Mouse (Mus musculus) neural tube, embryonic 14.5 days (tissue): Measurements from ENCODE around the gene Ccdc188. TPM values are rescaled to one million over a fixed set of nuclear protein-coding genes. Genes with fewer than 3 reads are reported as not detected.
A peak's percentile ranks its signal among the peaks of the same experiment; 100 is the strongest.

Source experiments
- ATAC-seq: fragments of 200-750 bp; cut with Nextera tagmentation; 2 replicates; pipeline ENCODE4 v1.8.0; 2017; ENCODE audit warnings: low read depth, mild to moderate bottlenecking, moderate TSS enrichment, moderate library complexity
- H3K27ac ChIP-seq: fragments of 300-500 bp; sonication (generic); 2 replicates; pipeline ENCODE4 v1.5.1; 2014; ENCODE audit warnings: low read depth, mild to moderate bottlenecking, control low read depth, low read length, moderate library complexity, mixed read lengths
- H3K27me3 ChIP-seq: fragments of 300-500 bp; sonication (generic); 2 replicates; pipeline ENCODE4 v1.6.1; 2014; ENCODE audit warnings: low read length; ENCODE audit not compliant: control insufficient read depth, insufficient read depth
- H3K36me3 ChIP-seq: fragments of 300-500 bp; sonication (generic); 2 replicates; pipeline ENCODE4 v1.6.1; 2014; ENCODE audit warnings: low read length, mixed read lengths; ENCODE audit not compliant: control insufficient read depth, insufficient read depth
- H3K4me1 ChIP-seq: fragments of 300-500 bp; sonication (generic); 2 replicates; pipeline ENCODE4 v1.6.1; 2014; ENCODE audit warnings: low read length; ENCODE audit not compliant: control insufficient read depth, insufficient read depth
- H3K4me2 ChIP-seq: fragments of 300-500 bp; sonication (generic); 2 replicates; pipeline ENCODE4 v1.6.1; 2014; ENCODE audit warnings: mild to moderate bottlenecking, low read depth, low read length, control low read depth
- H3K4me3 ChIP-seq: fragments of 300-500 bp; sonication (generic); 2 replicates; pipeline ENCODE4 v1.5.1; 2014; ENCODE audit warnings: low read depth, low read length, control low read depth, mixed read lengths
- H3K9ac ChIP-seq: fragments of 300-500 bp; sonication (generic); replicated peaks from 2 replicates; pipeline ENCODE4 v1.6.1; 2014; ENCODE audit warnings: low read depth, mild to moderate bottlenecking, control low read depth, low read length, mixed read lengths
- H3K9me3 ChIP-seq: fragments of 300-500 bp; sonication (generic); 2 replicates; pipeline ENCODE4 v1.6.1; 2016; ENCODE audit warnings: low read length; ENCODE audit not compliant: control insufficient read depth
- WGBS: fragments of 180-500 bp; shearing (Covaris S2); extraction: QIAGEN DNeasy Blood & Tissue Kit; methylation state at CpG from one replicate; pipeline ENCODE4 v1.1.7; 2014; 5-methylcytosine and 5-hydroxymethylcytosine counted together
- polyA plus RNA-seq: library from polyadenylated mRNA; unstranded; fragments of >200 nt; fragmentation: Nextera tagmentation; extraction: Ambion mirVana; gene quantifications from 2 replicates; pipeline ENCODE4 v1.2.1, GENCODE M21; 2014

Ccdc188 gene
- polyA plus RNA-seq, 1 experiment from 2014 or later, result not detected

DNA sequence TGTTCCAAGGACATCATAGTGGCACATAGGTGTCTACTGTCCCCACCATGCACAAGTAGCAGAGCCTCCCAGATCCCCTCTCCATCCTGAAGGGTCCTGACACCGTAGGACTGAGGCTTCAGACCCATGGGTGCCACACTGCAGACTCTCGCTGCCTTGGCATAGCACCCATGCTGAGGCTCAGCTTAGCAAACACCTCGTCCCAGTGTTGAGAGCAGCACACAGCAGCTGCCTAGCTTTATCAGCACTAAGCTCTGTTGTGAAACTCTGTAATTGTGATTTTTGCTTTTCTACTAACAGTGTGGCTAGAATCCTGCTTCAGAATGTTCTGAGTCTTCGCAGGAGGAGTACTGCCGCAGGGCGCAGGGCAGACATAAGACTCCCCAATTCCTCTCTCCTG is 19.8 kb upstream of the Ccdc188 start:
- H3K9me3 ChIP-seq, result no peaks in the 10 kb centered on the region
- H3K9ac ChIP-seq, result no peak overlapping the region
- peaks cover 61% of the 10 kb centered on the region for H3K4me1 ChIP-seq
- no peak for ATAC-seq
- no peaks in the 10 kb centered on the region for H3K27me3 ChIP-seq
- H3K4me2 ChIP-seq, result no peak overlapping the region
- peak overlapping the region; percentile 13; the same call in 1 of the 2 replicates for H3K27ac ChIP-seq
- no peak overlapping the region for H3K4me3 ChIP-seq
- no peaks in the 10 kb centered on the region for H3K36me3 ChIP-seq
- 79% methylated on average over 6 of the region's 6 CpGs for WGBS

DNA sequence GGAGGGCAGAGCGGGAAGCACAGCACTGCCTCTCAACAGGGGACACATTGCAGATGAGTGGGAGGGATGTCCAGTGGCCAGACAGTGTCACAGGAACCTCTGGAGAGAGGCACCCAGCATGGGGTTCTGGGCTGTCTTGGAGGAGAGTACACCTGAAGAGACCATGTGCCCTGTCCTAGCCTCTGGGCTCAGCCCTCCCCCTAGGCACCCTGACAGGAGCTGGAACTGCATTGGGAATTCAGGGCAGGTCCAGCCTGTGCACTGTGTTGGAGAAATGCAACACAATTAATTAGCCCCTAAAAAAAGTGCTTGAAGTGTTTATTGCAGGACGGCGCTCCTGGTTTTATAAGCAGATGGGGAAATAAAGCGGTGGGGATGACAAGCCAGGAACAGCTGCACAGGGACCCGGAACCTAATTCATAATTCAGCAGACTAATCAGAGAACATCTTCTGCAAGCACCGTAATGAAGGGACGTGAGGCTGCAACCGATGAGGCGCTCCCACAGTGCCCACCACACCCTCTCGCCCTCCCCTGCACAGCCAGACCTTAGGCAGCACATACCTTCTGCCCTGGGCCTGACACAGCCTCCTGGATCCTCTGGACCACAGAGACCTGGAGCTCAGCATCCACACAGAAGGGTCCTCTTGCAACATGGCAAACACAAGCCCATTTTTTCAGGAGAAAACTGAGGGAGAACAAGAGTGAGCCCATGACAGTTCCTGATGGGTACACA is 19.1 kb upstream of the Ccdc188 start:
- peak; percentile 47 for ATAC-seq
- Histone ChIP-seq H3K4me3 (no peak overlapping the region), H3K36me3 (no peaks in the 10 kb centered on the region), H3K27me3 (no peaks in the 10 kb centered on the region), H3K4me2 (no peak overlapping the region), H3K4me1 (peaks cover 61% of the 10 kb centered on the region), H3K27ac (peak overlapping the region; percentile 71), H3K9ac (no peak overlapping the region), H3K9me3 (no peaks in the 10 kb centered on the region)
- WGBS, result 20% methylated on average over 10 of the region's 10 CpGs

DNA sequence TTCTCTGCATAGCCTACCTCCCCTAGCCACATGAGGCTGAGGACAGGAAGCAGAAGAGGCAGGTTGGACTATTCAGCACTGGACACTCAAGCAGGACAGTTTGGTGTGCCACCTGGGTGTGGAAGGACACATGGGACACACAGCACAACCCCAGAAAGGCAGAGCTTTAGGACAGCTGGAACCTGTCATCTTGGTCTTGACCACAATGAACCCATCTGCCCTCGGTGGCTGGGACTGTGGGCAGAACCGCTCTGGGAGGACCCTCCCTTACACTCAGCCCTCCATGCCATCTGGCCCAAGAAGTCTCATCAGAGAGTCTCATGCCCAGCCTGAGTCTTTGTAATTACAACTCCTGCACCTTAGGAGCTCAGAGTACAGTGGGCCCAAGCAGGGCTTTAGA is 17.6 kb upstream of the Ccdc188 start:
- Histone ChIP-seq H3K27me3 (no peaks in the 10 kb centered on the region), H3K4me1 (peaks cover 49% of the 10 kb centered on the region), H3K4me3 (no peak overlapping the region), H3K9me3 (no peaks in the 10 kb centered on the region), H3K4me2 (no peak overlapping the region), H3K27ac (peak overlapping the region; percentile 71; the same call in 1 of the 2 replicates), H3K9ac (no peak overlapping the region), H3K36me3 (no peaks in the 10 kb centered on the region)
- ATAC-seq, result no peak
- 77% methylated on average over 2 of the region's 2 CpGs for WGBS

DNA sequence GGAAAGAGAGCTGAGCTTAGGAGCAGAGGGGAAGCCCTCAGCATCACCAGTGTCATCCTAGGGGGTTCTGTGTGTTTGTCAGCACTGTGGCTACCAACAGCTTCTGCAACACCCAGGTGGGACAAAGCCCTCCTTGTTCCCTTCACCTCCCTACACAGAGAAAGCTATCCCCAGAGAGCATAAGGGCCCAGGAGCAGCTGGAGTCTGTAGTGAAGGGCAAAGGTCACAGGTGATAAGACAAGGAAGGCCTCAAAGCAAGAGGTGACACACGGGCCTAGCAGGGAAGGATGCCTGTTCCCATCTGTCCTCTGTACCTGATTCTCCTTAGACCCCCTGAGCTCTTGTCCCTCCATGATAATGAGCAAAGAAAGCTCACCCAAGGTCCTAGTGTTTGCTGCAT is 16.1 kb upstream of the Ccdc188 start:
- H3K4me1 ChIP-seq, result peaks cover 42% of the 10 kb centered on the region
- no peak overlapping the region for H3K4me2 ChIP-seq
- no peak overlapping the region for H3K4me3 ChIP-seq
- H3K9ac ChIP-seq, result no peak overlapping the region
- WGBS, result 63% methylated on average over 1 of the region's 1 CpGs
- H3K27ac ChIP-seq, result no peak overlapping the region
- ATAC-seq, result no peak
- H3K9me3 ChIP-seq, result no peaks in the 10 kb centered on the region
- H3K27me3 ChIP-seq, result no peaks in the 10 kb centered on the region
- H3K36me3 ChIP-seq, result no peaks in the 10 kb centered on the region

DNA sequence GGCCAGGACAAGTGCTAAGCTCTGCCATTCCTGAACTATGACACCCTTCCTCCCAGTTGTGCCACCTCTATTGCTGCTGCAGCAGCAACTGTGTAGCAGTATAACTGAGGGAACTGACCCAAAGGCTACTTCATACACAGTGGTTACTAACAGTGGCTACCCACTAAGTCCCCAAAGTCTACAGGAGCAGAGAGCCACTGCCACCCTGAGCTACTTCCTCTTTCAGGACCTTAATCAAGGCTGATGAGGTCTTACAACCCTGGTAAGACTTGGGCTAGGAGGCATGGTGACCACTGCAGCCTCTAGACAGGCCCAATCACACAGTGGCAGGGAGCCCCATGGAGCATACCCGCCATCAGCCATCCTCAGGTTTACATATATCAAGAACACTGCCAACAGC is 15.6 kb upstream of the Ccdc188 start:
- Histone ChIP-seq H3K4me3 (no peak overlapping the region), H3K4me1 (peaks cover 38% of the 10 kb centered on the region), H3K36me3 (no peaks in the 10 kb centered on the region), H3K27ac (no peak overlapping the region), H3K27me3 (no peaks in the 10 kb centered on the region), H3K9me3 (no peaks in the 10 kb centered on the region), H3K4me2 (no peak overlapping the region), H3K9ac (no peak overlapping the region)
- WGBS, result 92% methylated on average over 1 of the region's 1 CpGs
- ATAC-seq, result no peak

DNA sequence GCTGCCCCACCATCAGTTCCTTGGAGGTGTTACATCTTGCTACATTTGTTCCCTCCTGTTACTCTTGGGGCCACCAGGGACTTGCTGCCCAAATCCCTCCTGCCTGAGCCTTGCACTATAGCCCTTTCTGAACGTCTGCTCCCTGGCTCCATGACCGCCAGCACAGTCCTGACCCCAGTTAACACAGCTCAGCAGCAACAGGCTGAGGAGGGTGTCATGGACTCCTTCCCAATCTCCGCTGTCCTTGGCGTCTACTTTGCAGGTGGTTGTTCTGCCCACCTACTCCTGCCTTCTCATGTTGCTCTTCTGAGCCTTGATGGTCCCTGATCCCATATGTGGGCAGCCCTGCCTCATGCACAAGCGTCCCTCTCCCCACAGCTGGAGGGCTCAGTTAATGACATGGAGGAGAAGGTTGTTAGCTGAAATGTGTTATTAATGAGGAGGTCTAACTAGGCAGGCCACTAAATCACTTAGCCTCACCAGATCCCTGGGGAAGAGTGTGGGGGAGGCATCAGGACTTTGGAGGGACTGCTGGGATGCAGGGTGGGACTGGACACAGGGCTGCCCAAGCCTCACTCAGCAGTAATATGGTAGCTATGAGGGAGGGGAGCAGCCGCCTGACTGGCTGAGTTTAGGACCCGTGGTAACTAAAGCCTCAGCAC is 14.1 kb upstream of the Ccdc188 start:
- no peak for ATAC-seq
- 43% methylated on average over 7 of the region's 7 CpGs for WGBS
- Histone ChIP-seq H3K27me3 (no peaks in the 10 kb centered on the region), H3K9ac (no peak overlapping the region), H3K36me3 (no peaks in the 10 kb centered on the region), H3K27ac (no peak overlapping the region), H3K9me3 (no peaks in the 10 kb centered on the region), H3K4me3 (no peak overlapping the region), H3K4me1 (peaks cover 25% of the 10 kb centered on the region), H3K4me2 (no peak overlapping the region)

DNA sequence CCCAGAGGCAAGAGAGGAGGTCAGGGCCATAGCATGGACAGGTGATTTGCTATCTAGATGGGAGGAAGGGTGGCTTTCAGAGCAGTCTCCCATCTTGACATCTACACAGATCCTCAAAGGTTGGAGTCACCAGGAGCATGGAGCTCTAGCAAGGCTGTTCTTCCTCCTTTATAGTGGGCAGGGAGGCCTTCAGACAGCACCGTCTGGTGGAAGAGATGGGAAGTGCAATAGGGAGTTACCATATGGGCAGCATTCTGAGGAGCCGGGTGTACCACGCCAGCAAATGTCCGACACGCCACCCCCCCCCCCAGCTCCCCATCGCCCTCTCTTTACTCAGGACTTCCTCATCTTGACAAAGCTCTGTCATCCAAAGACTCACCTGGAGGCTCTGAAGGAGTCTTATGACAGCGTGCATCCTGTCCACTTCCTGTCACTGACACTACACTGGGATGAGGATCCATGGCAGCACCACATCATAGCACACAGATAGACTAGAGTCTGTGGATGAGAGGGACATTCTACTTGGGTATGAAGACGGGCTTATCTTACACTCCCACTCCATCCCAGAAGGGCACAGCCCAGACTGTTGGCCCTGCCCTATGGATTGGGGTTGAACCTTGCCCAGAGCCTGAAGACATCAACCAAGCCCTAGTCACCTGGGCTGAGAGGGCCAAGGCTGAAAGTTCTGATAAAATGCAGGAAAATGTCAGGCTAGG is 6.8 kb upstream of the Ccdc188 start:
- no peaks in the 10 kb centered on the region for H3K36me3 ChIP-seq
- H3K27ac ChIP-seq, result no peak overlapping the region
- no peak overlapping the region for H3K9ac ChIP-seq
- no peak overlapping the region for H3K4me3 ChIP-seq
- no peak overlapping the region for H3K4me2 ChIP-seq
- peaks cover 33% of the 10 kb centered on the region for H3K4me1 ChIP-seq
- H3K27me3 ChIP-seq, result no peaks in the 10 kb centered on the region
- no peak for ATAC-seq
- 25% methylated on average over 8 of the region's 8 CpGs for WGBS
- no peaks in the 10 kb centered on the region for H3K9me3 ChIP-seq

DNA sequence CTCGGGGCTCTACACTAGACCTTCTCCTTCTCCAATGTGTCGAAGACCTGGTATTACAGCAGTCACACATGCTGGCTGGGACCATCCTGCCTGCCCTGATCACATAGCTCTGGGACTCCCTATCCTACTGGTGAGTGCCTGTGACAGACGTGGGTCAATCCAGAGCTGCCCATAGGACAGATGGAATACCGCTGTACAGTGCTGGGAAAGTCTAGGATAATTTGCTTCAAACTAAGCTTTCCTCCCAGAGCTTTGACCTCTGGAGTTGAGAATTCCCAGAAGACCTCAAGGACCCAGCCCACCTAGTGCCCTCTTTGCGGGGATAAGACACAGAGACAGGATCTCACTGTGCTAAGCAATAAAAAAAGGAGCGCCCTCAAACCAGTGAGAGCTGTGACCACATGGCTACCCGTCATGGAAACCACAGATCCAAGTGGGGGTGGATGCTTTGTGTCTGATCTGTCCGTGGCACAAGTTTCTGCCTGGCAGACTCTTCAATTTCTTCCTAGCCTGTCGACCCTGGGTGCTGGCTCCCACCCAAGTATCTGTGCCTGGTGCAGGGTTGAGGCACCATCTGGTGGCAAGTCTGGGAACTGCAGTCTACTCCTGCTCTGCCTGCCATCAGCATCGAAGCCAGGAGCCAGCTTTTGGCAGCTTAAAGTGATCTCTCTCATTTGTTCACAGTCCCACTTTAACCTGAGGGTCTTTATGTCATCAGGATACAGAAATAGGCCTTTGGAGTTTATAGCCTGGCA is 6.1 kb upstream of the Ccdc188 start:
- Histone ChIP-seq H3K27ac (no peak overlapping the region), H3K9me3 (no peaks in the 10 kb centered on the region), H3K9ac (no peak overlapping the region), H3K36me3 (no peaks in the 10 kb centered on the region), H3K27me3 (no peaks in the 10 kb centered on the region), H3K4me1 (peaks cover 33% of the 10 kb centered on the region), H3K4me3 (no peak overlapping the region), H3K4me2 (no peak overlapping the region)
- WGBS, result 48% methylated on average over 10 of the region's 10 CpGs
- 0 out of 2 replicates have a peak, but pooled peaks have one; percentile 5 for ATAC-seq
